Mouse (Mus musculus) myocyte (in vitro differentiated cells): ENCODE results near the gene Ctcfl.

Source experiments
- E2F4 ChIP-seq: IDR thresholded peaks from one replicate; pipeline ENCODE4 v1.6.1; 2011; ENCODE audit warnings: mild to moderate bottlenecking, control low read depth, moderate library complexity; ENCODE audit not compliant: insufficient read depth
- MYOD1 ChIP-seq, 3 experiments: IDR thresholded peaks; one replicate each; pipeline ENCODE4 v1.6.1; 2011; ENCODE audit warnings: control low read depth in 2 of 3, low read depth in 2 of 3, mild to moderate bottlenecking in 2 of 3, moderate library complexity in 1 of 3; ENCODE audit not compliant: insufficient read length in 2 of 3, control insufficient read depth in 1 of 3
- TCF12 ChIP-seq: IDR thresholded peaks from one replicate; pipeline ENCODE4 v1.6.1; 2011; ENCODE audit warnings: mild to moderate bottlenecking, control low read depth; ENCODE audit not compliant: poor library complexity, insufficient read depth, severe bottlenecking

GRCm38 (mm10) chr2:173146728-173147127 lies 27.4 kb upstream of the Ctcfl start:
- TF ChIP-seq MYOD1 (IDR thresholded peaks at IDR 0.05; ENCODE audit: control insufficient read depth in 1 of 3, insufficient read length in 2 of 3, low read depth in 2 of 3) (no peak), E2F4 (no peak), TCF12 (no peak)
